Mouse (Mus musculus): ENCODE data around the gene Hoxd1.

Gene Hoxd1

GRCm38 (mm10) chr2:74732513-74733316, 30.1 kb upstream of the Hoxd1 start:
- intact Hi-C loops (cut with DNase I): no loop called here

- intact Hi-C loops (cut with DNase I): no loop called here
Observed at GRCm38 (mm10) chr2:74733317-74733661, 29.5 kb upstream of the Hoxd1 start.

- intact Hi-C loops (cut with DNase I): no loop called here
Observed at GRCm38 (mm10) chr2:74733765-74734164, 29.0 kb upstream of the Hoxd1 start.

GRCm38 (mm10) chr2:74734451-74734850, 28.3 kb upstream of the Hoxd1 start:
- intact Hi-C loops (cut with DNase I): no loop called here

- intact Hi-C loops (cut with DNase I): no loop called here
Observed at GRCm38 (mm10) chr2:74734996-74735811, 27.6 kb upstream of the Hoxd1 start.

- intact Hi-C loops (cut with DNase I): no loop called here
Observed at GRCm38 (mm10) chr2:74735851-74736687, 26.7 kb upstream of the Hoxd1 start.

- intact Hi-C loops (cut with DNase I): no loop called here
Observed at GRCm38 (mm10) chr2:74736688-74737577, 25.8 kb upstream of the Hoxd1 start.

- intact Hi-C loops (cut with DNase I): no loop called here
Observed at GRCm38 (mm10) chr2:74737578-74738070, 25.2 kb upstream of the Hoxd1 start.

- intact Hi-C loops (cut with DNase I): no loop called here
Observed at GRCm38 (mm10) chr2:74738623-74739475, 23.9 kb upstream of the Hoxd1 start.

- intact Hi-C loops (cut with DNase I): no loop called here
Observed at GRCm38 (mm10) chr2:74739476-74739800, 23.3 kb upstream of the Hoxd1 start.

- intact Hi-C loops (cut with DNase I): no loop called here
Observed at GRCm38 (mm10) chr2:74739869-74740268, 22.9 kb upstream of the Hoxd1 start.

- intact Hi-C loops (cut with DNase I): no loop called here
Observed at GRCm38 (mm10) chr2:74740311-74741091, 22.3 kb upstream of the Hoxd1 start.

- intact Hi-C loops (cut with DNase I): no loop called here
Observed at GRCm38 (mm10) chr2:74741252-74741978, 21.4 kb upstream of the Hoxd1 start.

GRCm38 (mm10) chr2:74741979-74742277, 20.9 kb upstream of the Hoxd1 start:
- intact Hi-C loops (cut with DNase I): no loop called here

- intact Hi-C loops (cut with DNase I): no loop called here
Observed at GRCm38 (mm10) chr2:74745540-74746297, 17.1 kb upstream of the Hoxd1 start.

- intact Hi-C loops (cut with DNase I): no loop called here
Observed at GRCm38 (mm10) chr2:74746298-74746921, 16.4 kb upstream of the Hoxd1 start.

- intact Hi-C loops (cut with DNase I): no loop called here
Observed at GRCm38 (mm10) chr2:74747006-74747405, 15.8 kb upstream of the Hoxd1 start.
